Mouse (Mus musculus): ENCODE measurements around the gene Kcnd3.
"Not testable (repeated sequence)": the region's sequence is repeated elsewhere in the genome, so short reads cannot be mapped to it uniquely, and the experiment has no call there.

The Kcnd3 gene

DNA sequence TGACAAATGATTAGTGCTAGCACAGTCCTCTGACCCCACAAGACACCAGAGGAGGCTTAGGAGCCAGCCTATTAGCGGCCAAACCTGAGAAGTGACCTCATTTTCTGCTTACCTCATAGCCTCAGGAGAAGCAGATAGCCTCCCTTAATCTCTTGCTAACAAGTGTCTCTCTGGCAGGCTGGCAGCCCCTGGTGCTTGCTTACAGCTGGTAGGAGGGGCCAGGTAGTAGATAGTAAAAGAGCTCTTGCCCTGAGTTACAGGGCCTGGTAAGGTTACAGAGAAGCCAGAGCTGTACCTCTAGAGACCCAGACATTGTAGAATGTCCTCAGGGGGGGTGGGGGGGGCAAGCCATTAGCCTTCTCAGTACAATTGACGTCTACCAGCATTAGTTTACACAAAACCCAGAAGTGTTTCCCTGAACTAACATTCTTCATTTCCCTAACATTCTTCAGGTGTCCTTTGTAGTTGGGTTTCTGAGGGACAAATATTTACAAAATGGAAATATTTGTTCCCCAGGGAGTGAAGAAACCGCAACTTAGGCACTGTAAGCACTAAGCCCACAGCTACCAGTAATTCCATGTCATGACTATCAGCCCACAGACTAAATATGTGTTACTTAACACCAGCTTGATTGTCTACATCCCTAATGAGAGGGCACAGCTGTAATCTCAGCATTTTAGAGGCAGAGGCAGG is 247.3 kb downstream of the Kcnd3 start:
- no peak for DNase-seq (ENCODE audit: low spot score)

DNA sequence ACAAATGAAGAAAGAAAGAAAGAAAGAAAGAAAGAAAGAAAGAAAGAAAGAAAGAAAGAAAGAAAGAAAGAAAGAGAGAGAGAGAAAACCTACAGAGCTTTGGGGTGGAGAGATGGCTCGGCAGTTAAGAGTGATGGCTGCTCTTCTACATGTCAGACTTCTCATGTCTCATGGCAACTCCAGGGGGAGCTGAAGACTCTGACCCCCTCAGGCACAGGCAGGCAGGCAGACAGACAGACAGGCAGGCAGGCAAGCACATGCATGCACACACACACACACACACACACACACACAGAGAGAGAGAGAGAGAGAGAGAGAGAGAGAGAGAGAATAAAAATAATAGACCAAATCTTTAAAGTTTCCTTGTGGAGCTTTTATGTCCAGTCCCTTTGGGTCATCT is 248.7 kb downstream of the Kcnd3 start:
- DNase-seq (ENCODE audit: low spot score) = not testable (repeated sequence)

DNA sequence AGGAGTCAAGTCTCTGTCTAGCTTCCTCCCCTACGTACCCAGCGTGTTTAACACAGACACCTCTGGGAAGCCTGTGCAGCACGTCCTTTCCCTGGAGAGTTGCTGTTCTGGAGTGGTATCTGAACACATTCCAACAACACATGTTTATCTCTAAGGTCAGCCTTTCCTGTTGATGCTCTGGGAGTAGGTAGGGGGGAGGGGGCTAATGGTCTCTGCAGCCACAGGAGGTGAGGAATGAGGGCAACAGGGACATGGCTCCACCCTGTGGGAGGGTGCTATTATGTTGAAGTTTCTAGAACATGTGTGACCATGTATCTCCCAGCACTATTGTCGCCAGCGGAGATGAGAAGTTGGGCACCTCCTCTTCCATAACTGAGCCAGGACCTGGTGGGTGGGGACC is 249.3 kb downstream of the Kcnd3 start:
- no peak for DNase-seq (ENCODE audit: low spot score)

DNA sequence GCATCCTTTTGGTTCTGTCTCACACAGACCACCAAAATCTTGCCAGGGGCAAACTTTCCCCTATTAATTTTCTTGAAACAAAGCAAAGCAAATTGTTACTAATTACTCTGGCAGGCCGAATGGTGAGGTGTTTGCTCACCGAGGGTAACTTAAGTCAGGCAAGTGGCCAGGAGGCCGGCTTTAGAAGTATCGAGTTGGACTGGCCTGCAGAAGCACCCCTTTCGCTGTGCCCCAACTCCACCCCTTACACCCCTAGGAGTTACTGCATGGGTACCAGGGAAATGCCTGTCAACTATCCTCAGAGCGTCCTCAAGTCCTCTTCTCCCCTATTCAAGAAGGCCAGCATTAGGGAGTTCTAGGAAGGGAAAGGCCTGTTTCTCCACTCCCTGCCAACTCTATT is 251.4 kb downstream of the Kcnd3 start:
- DNase-seq (ENCODE audit: low spot score) = no peak

DNA sequence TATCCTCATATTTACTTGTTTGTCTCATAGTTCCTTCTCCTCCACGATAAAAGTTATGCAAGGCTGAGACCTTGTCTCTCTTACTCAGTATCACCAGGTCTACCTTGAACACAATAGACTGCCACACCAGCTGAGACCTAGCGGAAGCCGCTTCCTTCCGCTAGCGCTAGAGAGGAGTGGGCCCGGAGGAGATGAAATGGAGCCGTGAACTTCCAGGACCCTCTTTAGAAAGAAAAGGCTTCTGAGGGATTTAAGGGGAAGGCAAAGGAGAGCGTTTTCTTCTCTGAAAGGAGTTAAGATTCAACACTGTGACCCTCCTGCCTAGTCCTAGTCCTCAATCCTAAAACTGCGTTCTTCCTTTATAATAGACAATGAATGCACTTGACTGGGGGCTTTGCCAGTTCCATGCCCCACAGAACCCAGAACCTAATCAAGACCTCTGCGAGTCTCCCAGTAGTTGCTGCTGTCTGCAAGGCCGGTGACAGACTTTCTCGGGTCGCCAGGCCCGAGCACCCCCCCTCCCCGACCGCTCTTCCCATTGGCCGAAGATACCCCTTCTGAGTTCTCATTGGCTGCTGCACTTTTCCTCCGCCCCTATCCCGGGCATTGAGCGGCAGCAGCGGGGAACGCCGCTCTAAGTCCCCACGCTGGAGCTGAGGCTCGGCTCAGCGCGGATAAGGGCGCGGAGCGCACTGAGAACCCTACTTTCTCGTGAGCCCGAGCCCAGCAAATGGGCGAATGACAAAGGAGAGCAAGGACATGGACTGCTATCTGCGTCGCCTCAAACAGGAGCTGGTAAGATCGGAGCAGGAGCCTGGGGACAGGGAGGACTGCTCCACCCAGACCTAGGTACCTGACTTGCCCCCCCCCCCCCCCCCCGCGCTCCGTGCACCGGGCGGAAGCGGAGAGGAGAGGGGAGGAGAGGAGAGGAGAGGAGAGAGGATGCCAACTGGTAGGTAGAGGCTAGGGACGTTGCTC is 252.2 kb downstream of the Kcnd3 start, which contains the start of gene Inka2:
Inka2 (plus strand) TSS at position 569 of the 978 bp plus-strand sequence.
- peak; percentile 77 for DNase-seq (ENCODE audit: low spot score)

DNA sequence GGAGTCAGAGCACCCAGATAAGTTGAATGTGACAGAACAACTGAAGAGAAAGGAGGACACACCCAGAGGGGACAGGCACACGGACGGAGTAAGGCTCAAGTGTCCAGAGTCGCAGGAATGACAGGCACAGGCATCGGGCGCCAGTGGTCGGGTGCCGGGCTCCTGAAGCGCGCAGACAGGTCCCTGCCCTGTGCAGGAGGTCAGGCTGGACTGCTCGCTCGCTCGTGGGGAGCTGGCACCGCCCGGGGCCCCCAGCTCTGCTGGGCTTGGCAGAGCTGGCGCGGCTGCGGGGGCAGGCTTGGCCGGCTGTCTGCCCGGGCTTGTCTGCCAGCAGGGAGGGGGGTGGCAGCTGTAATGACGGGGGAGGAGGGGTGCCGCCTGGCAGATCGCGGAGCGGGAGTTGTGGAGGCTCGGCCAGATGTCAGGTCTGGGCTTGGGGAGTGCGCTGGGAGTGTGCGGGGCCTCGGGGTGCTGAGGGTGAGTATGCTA is 253.0 kb downstream of the Kcnd3 start:
- DNase-seq (ENCODE audit: low spot score) = peak; percentile 73

DNA sequence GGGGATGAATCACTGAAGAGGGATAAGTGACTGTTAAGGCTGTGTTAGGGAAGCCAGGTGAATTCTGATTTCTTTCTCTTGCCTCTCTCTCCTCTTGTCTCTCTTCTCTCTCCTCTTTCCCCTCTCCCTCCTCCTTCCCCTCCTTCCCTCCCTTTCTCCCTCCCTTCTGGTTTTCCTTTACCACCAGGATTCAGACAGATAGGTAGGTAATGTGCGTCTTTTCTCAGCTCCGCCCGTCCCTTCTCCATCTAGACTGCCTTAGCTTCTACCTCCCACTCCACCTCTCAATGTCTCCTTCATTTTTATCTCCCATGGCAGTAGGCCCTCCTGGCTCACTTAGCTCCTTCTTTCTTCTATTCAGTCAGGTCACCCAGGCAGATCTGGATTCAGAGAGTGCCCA is 253.4 kb downstream of the Kcnd3 start:
- no peak for DNase-seq (ENCODE audit: low spot score)

DNA sequence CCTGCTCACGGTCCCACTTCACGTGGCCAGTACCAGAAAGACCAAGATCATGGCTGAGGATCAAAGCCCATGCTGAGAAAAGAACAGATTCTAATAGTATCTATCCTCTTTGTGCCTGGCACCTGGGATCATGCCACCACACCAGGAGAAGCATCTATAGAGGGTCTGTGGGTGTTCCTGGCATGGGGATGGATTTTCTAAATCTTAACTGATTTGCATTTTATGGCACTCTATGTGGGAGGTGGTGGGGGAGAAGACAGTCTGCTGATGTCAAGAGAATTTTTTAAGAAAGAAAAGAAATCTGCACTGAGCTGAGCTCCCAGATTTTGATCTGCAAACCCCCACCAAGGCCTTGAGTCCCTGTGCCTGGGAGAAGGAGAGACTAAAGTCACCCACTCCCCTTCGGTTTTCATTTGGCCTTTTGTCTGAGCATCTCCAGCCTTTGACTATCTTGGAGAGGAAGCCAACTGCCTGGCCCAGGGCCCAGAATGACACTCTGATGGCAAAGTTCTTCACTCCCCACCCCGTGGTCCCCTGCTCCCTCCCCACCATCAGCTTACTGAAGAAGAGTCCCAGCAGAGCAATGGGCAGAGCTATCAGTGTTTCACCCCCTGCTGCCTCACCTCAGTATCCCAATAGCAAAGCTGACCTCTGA is 254.4 kb downstream of the Kcnd3 start:
- DNase-seq (ENCODE audit: low spot score) = no peak

DNA sequence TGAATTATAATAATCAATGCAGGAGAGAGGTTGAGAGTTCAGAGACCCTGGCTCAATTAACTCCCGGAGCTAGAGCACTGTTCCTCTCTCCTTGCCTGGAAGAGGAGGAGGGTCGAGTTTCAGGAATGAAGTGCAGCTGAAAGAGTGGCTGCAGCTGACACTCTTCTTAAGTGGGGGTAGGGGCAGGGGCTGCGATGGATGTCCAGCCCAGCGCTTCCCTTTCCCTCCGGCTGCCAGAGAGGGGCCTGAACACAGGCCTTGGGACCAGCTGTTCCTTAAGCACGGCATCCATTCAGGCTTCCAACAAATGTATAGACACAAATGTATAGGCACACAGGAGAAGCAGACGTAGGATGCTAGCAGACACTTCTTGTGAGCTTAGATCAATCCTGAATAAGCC is 255.5 kb downstream of the Kcnd3 start:
- no peak for DNase-seq (ENCODE audit: low spot score)

DNA sequence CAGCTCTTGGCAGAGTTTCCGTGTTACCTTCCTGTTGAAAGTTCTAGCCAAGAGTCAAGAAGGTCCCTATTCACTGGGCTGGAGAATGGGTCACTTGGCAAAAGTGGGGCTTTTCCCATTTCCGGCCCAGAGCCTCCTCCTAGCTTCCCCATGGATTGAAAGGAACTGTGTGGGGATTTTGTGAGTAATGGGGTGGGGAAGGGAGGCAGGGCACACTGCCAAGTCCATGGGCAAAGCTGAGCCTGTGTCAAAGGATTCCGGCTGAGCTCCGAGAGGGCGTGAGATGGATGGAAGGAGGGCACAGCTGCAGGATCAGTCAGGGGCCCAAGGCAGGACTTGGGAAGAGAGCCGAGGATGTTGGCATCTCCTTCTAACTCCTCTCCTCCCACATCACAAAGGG is 258.1 kb downstream of the Kcnd3 start:
- DNase-seq (ENCODE audit: low spot score) = no peak

DNA sequence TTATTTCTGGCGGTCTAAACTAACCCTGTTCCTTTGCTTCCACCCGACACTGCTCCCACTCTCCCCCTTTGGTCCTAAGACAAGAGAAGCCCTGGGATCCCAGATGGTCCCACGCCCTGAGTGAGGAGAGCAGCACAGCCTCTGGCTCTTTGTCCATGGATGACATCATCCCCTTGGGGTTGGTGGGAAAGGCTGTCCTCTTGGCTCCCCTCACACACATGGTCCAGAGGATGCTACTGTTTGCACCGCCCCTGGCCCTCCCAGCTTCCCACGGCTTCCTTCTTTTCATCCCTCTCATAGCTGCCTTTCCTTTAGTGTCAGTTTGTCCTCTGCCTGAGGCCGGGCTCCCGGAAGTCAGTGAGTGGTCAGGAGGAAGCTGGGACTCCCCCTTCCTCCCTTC is 259.6 kb downstream of the Kcnd3 start:
- no peak for DNase-seq (ENCODE audit: low spot score)

DNA sequence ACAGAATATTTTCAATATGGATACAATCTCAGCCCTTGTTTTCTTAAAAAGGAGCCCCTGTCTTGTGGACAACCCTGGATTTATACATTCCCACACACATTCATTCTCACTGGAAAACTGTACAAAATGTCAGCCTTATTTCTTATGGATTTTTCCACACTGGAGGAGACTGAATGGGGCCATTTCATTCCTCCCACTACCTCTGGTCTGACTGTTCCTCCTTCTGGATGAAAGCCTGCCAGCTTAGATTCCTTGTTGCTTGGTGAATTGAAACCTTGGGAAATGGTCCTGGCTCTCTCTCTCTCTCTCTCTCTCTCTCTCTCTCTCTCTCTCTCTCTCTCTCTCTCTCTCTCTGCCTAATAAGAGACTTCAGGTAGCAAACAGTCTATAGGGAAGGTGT is 260.7 kb downstream of the Kcnd3 start:
- no peak for DNase-seq (ENCODE audit: low spot score)

DNA sequence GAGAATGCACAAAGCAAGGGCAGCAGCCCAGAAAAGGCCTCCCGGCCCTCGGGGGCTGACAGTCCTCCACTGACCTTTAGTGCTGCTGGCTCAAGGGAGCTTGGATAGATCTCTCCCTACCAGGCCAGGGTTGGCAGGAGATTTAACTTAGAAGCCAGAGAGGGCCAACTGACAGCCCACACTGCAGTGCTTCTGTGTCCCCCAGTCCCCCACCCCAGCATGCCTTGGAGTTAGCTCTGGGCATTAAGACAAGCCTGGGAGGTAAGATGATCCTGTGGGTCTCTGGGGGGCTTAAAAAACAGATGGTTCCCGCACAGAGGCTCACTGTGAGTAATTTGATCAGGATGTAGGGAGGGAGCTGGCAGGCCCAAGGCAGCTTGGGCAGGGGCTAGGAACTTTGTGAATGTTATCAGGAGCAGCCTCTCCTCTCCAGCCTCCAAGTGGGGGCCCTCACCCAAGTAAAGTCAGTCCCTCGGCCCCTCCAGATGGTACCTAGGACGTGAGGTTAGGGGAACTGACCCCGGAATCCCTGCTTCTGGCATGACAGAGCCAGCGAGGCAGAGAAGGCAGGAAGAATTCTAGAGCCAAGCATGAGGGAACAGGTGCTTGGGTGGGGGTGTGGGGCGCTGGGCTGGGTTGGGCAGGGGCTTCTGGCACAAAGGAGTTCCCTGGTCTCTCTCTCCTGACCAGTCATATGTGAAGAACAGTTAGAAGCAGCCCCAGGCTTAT is 262.1 kb downstream of the Kcnd3 start:
- no peak for DNase-seq (ENCODE audit: low spot score)

DNA sequence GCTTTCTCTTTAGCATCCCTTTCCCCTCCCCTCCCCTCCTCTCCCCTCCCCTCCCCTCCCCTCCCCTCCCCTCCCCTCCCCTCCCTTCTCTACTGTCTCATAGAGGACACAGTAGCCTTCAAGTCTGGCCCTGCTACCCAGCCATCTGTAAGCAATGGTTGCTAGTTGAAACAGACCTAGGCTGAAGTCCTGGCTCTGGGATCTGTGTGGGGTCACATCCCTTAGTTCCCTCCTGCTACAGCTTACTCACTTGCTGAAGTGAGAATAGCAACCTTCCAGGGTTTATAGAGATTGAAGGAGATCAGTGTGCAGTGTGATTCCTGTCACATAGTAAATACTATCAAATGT is 262.7 kb downstream of the Kcnd3 start:
- DNase-seq (ENCODE audit: low spot score) = no peak

DNA sequence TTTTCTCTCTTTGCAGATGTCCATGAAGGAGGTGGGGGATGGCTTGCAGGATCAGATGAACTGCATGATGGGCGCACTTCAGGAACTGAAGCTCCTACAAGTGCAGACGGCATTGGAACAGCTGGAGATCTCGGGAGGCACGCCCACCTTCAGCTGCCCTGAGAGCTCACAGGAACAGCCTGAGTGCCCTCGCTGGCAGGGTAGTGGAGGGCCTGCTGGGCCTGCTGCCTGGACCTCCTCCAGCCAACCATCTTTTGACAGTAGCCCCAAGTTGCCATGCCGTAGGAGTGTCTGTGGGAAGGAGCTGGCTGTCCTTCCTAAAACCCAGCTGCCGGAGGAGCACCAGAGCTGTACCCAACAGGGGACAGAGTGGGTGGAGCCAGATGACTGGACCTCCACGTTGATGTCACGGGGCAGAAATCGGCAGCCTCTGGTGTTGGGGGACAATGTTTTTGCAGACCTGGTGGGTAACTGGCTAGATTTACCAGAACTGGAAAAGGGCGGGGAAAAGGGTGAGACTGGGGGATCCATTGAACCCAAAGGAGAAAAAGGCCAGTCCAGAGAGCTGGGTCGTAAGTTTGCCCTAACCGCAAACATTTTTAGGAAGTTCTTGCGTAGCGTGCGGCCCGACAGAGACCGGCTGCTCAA is 264.3 kb downstream of the Kcnd3 start:
- no peak for DNase-seq (ENCODE audit: low spot score)

DNA sequence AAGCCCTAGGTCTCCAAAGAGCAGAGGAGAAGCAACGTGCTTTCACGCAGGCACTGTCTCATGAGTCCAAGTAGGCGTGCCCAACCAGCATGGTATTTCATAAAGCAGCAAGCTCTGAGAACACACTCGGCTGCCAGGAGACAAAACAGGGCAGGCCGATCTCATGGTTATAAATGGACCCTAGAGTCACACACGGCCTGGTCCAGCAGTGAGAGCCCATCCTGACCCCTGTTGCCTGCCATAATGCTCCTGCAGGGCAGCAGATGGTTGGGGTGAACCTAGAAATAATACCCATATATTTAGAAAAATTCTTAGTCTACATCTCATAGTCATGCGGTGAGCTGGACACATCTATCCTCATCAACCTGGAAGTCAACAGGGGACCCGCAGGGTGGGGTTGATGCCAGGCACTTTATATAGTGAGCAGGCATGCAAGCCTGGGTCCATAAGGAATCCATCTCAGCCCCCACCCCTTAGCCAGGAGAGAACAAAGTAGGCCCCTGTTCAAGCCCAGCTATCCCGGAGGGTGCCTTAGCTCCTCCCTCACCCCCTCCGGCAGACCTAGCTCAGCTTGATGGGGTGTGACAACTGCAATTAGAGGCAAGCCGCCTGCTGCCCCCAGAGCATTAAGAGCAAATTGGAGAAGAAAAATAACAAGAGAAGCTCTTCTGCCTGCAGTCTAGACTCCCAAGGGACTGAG is 265.9 kb downstream of the Kcnd3 start:
- DNase-seq (ENCODE audit: low spot score) = no peak

DNA sequence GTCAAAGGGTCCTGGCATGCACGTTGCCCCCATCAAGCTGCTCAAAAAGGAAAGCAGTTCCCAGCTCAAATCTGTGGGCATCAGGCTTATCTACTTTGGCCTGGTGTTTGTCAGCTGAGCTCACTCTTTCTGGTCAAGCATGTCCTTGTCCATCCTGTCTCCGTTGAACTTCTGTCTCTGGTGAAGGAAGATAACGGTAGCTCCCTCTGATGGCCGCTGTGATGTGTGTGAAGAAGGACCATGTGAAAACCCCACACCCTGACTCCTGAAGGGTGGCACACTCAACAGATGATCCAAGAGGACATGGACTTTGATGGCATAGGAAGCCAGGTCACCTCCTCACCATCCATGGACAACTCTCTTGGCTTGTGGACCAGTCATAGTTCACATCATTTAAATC is 266.6 kb downstream of the Kcnd3 start:
- no peak for DNase-seq (ENCODE audit: low spot score)

DNA sequence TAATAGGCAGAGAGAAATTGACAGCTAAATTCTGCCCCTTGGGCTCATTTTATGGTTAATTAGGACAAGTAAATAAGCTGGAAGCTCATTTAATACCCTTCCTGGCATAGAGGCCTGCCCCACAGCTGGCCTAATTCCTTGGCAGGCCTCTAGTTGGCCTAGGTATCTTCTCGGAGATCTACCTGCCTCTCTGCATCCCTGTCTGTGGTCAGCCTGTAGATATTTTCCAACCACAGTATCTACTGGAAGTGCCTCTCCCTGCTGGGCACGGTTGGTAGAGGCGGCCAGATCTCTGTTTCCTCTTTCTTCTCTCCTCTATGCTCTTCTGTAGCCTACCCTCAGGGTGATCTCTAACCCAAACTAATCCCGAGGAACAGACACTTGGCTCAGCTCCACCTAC is 267.8 kb downstream of the Kcnd3 start:
- DNase-seq (ENCODE audit: low spot score) = no peak

DNA sequence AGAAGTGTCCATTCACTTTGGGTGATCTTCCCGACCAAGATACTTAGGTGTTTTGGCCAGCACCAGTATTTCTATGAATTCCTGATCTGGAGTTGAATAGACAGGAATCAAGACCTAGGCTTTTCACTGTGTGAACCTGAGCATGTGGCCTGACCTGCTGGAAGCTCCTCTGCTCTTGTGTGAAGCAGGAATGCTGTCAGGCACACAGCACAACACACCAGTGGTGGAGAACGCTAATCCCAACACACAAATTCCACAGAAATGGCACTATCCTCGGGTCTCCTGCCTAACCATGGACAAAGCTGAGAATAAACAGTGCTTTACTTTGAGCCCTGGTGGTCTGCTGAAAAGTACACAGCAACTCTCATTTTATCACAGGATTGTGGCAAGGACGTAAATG is 268.4 kb downstream of the Kcnd3 start:
- DNase-seq (ENCODE audit: low spot score) = no peak

DNA sequence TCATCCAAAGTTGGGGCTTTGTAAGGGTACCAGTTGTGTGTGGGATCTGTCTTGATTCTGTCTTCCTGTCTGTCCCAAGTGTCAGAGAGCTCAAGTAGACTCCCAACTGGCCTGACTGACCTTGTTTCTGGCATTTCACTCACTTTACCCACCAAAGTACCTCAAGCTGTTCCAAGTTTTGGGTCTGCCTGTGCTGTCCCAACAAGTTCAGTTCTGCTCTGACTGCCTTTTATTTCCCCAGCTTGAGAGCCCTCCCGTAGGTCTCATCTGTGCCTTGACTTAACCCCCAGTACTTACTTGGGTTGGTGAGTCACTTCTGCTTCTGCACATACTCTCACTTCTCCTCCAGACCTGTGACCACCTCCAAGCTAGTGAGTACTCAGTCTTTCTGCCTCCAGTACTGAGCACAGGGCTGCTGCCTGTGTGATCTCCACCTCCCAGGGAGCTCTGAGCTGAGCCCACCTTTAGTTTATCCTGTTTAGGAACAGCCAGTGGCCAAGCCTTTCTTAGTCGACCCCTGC is 269.6 kb downstream of the Kcnd3 start:
- no peak for DNase-seq (ENCODE audit: low spot score)

DNA sequence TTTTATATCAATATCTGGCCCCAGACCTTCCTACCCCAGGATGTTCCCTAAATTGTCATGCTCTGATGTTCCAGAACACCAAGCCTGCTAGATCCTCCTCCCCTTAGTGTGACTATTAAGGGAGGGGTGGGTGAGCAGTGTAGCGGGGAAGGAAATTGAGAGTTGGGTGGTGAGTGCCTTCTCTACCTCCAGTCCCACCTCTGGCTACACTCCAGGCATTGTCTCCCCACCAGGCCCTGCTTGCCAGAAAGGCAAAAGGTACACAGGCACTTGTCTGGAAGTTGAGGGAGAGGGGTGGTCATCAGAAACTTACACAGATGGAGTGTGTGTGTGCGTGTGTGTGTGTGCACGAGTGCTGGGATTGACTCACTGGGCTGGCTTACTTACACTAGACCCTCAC is 270.4 kb downstream of the Kcnd3 start:
- DNase-seq (ENCODE audit: low spot score) = no peak

Data from ovary, postnatal 36 days (tissue).